Mouse (Mus musculus) small intestine, adult 2 months (tissue): ENCODE data around the gene Eya3.

Source experiments
- CTCF ChIP-seq: fragments of 200-500 bp; IDR thresholded peaks from 2 replicates; pipeline ENCODE4 v1.5.1; 2012; ENCODE audit warnings: low read depth, mild to moderate bottlenecking, control low read depth, inconsistent platforms, low read length, moderate library complexity, mixed read lengths; ENCODE audit not compliant: insufficient replicate concordance, insufficient read length; ENCODE audit errors: extremely low read depth
- POLR2A ChIP-seq: fragments of 200-500 bp; IDR thresholded peaks from 2 replicates; pipeline ENCODE4 v1.6.1; 2012; ENCODE audit warnings: low read depth, mild to moderate bottlenecking, control low read depth, inconsistent platforms, low read length, moderate library complexity

GRCm38 (mm10) chr4:132603468-132603867 lies 35.3 kb upstream of the Eya3 start:
- TF ChIP-seq POLR2A: no peak
- no peak for TF ChIP-seq CTCF
